Mouse (Mus musculus): ENCODE results near the gene Rpn2.

The Rpn2 gene

GRCm38 (mm10) chr2:157278717-157279415 lies at the start of gene Rpn2:
Rpn2 (plus strand) TSS chr2:157279017.
- in situ Hi-C loops (cut with MboI): no loop called here

- in situ Hi-C loops (cut with MboI): no loop called here
Measured at GRCm38 (mm10) chr2:157235946-157236345, 42.9 kb upstream of the Rpn2 start.

- in situ Hi-C loops (cut with MboI): no loop called here
Measured at GRCm38 (mm10) chr2:157245001-157245400, 33.8 kb upstream of the Rpn2 start.

- in situ Hi-C loops (cut with MboI): no loop called here
Measured at GRCm38 (mm10) chr2:157245603-157246002, 33.2 kb upstream of the Rpn2 start.

GRCm38 (mm10) chr2:157248111-157248510 lies 30.7 kb upstream of the Rpn2 start:
- in situ Hi-C loops (cut with MboI): no loop called here

- in situ Hi-C loops (cut with MboI): no loop called here
Measured at GRCm38 (mm10) chr2:157259720-157260119, 19.1 kb upstream of the Rpn2 start.

- in situ Hi-C loops (cut with MboI): no loop called here
Measured at GRCm38 (mm10) chr2:157261930-157262329, 16.9 kb upstream of the Rpn2 start.

- in situ Hi-C loops (cut with MboI): no loop called here
Measured at GRCm38 (mm10) chr2:157262506-157262905, 16.3 kb upstream of the Rpn2 start.

- in situ Hi-C loops (cut with MboI): no loop called here
Measured at GRCm38 (mm10) chr2:157263101-157263500, 15.7 kb upstream of the Rpn2 start.

GRCm38 (mm10) chr2:157263832-157264231 lies 15.0 kb upstream of the Rpn2 start:
- in situ Hi-C loops (cut with MboI): no loop called here

GRCm38 (mm10) chr2:157279416-157279800 lies 591 bp downstream of the Rpn2 start, which contains the start of gene Mroh8:
Mroh8 (minus strand) TSS chr2:157279549.
- in situ Hi-C loops (cut with MboI): no loop called here

GRCm38 (mm10) chr2:157283321-157283720 lies 4.5 kb downstream of the Rpn2 start:
- in situ Hi-C loops (cut with MboI): loop anchor here (10.0 kb wide), 1 partner anchor 291 kb away; the partner anchor contains the start of gene Blcap

- in situ Hi-C loops (cut with MboI): loop anchor here (10.0 kb wide), 1 partner anchor 287 kb away; the partner anchor contains the start of gene Blcap
Measured at GRCm38 (mm10) chr2:157287542-157287941, 8.7 kb downstream of the Rpn2 start.

- in situ Hi-C loops (cut with MboI): loop anchor here (10.0 kb wide), 1 partner anchor 286 kb away; the partner anchor contains the start of gene Blcap
Measured at GRCm38 (mm10) chr2:157288996-157289395, 10.2 kb downstream of the Rpn2 start.

- in situ Hi-C loops (cut with MboI): no loop called here
Measured at GRCm38 (mm10) chr2:157292093-157292492, 13.3 kb downstream of the Rpn2 start.

- in situ Hi-C loops (cut with MboI): no loop called here
Measured at GRCm38 (mm10) chr2:157296105-157296689, 17.4 kb downstream of the Rpn2 start.

GRCm38 (mm10) chr2:157300051-157300450 lies 21.2 kb downstream of the Rpn2 start:
- in situ Hi-C loops (cut with MboI): no loop called here

GRCm38 (mm10) chr2:157303096-157303495 lies 24.3 kb downstream of the Rpn2 start:
- in situ Hi-C loops (cut with MboI): no loop called here

GRCm38 (mm10) chr2:157306091-157307032 lies 27.5 kb downstream of the Rpn2 start:
- in situ Hi-C loops (cut with MboI): no loop called here

- in situ Hi-C loops (cut with MboI): no loop called here
Measured at GRCm38 (mm10) chr2:157307715-157308265, 29.0 kb downstream of the Rpn2 start.

- in situ Hi-C loops (cut with MboI): no loop called here
Measured at GRCm38 (mm10) chr2:157308273-157308917, 29.6 kb downstream of the Rpn2 start.
